Mouse (Mus musculus): ENCODE data around the gene Rps5. TPM values are rescaled to one million over a fixed set of nuclear protein-coding genes. Genes with fewer than 3 reads are reported as not detected.
"Not testable (repeated sequence)": the region's sequence is repeated elsewhere in the genome, so short reads cannot be mapped to it uniquely, and the experiment has no call there.

Rps5 gene
- polyA plus RNA-seq, 1 experiment from 2014 or later = 564 TPM

GRCm38 (mm10) chr7:12891334-12891733 lies 30.8 kb upstream of the Rps5 start:
- no peak for ATAC-seq
- 89% methylated on average over 1 of the region's 1 CpGs for WGBS
- H3K9ac ChIP-seq (ENCODE audit: low read depth, low read length) = no peak overlapping the region

DNA sequence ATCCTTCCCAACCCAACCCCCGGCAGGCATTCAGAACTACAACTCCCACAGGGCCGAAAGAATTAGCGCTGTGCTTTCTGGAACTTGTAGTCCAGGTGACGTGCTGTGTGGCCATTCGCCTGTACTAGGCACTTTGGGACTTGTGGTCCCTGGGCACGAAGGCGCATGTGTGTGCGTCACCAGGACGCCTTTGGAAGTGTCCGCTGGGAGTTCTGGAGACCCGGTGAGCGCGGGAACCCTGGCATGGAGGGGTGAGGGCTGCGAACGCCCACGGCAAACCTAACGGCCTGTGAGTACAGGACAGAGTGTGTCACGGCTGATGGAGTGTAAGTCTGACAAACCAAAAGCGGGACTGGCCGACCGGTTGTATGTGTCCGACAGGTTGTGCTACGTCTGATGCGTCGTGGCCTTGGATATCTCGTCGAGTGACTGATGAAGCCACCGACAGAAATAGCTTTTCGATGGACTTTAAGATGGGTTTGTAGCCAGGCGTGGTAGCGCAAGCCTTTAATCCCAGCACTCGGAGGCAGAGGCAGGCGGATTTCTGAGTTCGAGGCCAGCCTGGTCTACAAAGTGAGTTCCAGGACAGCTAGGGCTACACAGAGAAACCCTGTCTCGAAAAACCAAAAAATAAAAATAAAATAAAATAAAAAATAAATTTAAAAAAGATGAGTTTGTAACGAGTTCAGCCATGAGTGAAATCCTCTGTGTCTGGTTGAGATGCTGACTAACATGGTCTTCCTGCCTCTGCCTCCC lies 24.3 kb upstream of the Rps5 start, which contains the start of gene Zscan22:
Gene Zscan22 (plus strand): TSS at position 161 of the 756 bp plus-strand sequence.
- peak within 1 kb of the TSS; percentile 31 for H3K4me2 ChIP-seq (ENCODE audit: low read length)
- peak within 1 kb of the TSS; percentile 68 for H3K9ac ChIP-seq (ENCODE audit: low read depth, low read length)
- H3K36me3 ChIP-seq (ENCODE audit: control insufficient read depth, insufficient read depth, low read length) = no peaks in the 10 kb centered on the region
- no peak within 1 kb of the TSS for H3K27ac ChIP-seq (ENCODE audit: low read depth, low read length)
- WGBS = 5% methylated on average over 36 of the region's 36 CpGs
- H3K4me3 ChIP-seq (ENCODE audit: low read length) = peak within 1 kb of the TSS; percentile 69
- no peaks in the 10 kb centered on the region for H3K27me3 ChIP-seq (replicated peaks; ENCODE audit: control insufficient read depth, insufficient read depth, low read length)
- H3K4me1 ChIP-seq (ENCODE audit: control insufficient read depth, insufficient read depth, low read depth, low read length) = peaks cover 5% of the 10 kb centered on the region
- ATAC-seq = peak; percentile 99
- H3K9me3 ChIP-seq (ENCODE audit: control insufficient read depth, low read length) = no peaks in the 10 kb centered on the region

More at GRCm38 (mm10) chr7:12891334-12891733, 30.8 kb upstream of the Rps5 start:
- Histone ChIP-seq H3K27ac (ENCODE audit: low read depth, low read length) (no peak overlapping the region), H3K27me3 (replicated peaks; ENCODE audit: control insufficient read depth, insufficient read depth, low read length) (no peaks in the 10 kb centered on the region), H3K4me3 (ENCODE audit: low read length) (no peak overlapping the region), H3K36me3 (ENCODE audit: control insufficient read depth, insufficient read depth, low read length) (peaks cover 49% of the 10 kb centered on the region), H3K4me2 (ENCODE audit: low read length) (no peak overlapping the region), H3K4me1 (ENCODE audit: control insufficient read depth, insufficient read depth, low read depth, low read length) (no peaks in the 10 kb centered on the region), H3K9me3 (ENCODE audit: control insufficient read depth, low read length) (no peaks in the 10 kb centered on the region)

- Histone ChIP-seq H3K4me3 (ENCODE audit: low read length) (no peak overlapping the region), H3K4me2 (ENCODE audit: low read length) (no peak overlapping the region), H3K9ac (ENCODE audit: low read depth, low read length) (no peak overlapping the region), H3K9me3 (ENCODE audit: control insufficient read depth, low read length) (no peaks in the 10 kb centered on the region), H3K27me3 (replicated peaks; ENCODE audit: control insufficient read depth, insufficient read depth, low read length) (no peaks in the 10 kb centered on the region), H3K36me3 (ENCODE audit: control insufficient read depth, insufficient read depth, low read length) (peaks cover 12% of the 10 kb centered on the region), H3K27ac (ENCODE audit: low read depth, low read length) (no peak overlapping the region), H3K4me1 (ENCODE audit: control insufficient read depth, insufficient read depth, low read depth, low read length) (peaks cover 5% of the 10 kb centered on the region)
- 97% methylated on average over 5 of the region's 5 CpGs for WGBS
- no peak for ATAC-seq
Measured at GRCm38 (mm10) chr7:12901517-12901916, 20.6 kb upstream of the Rps5 start.

DNA sequence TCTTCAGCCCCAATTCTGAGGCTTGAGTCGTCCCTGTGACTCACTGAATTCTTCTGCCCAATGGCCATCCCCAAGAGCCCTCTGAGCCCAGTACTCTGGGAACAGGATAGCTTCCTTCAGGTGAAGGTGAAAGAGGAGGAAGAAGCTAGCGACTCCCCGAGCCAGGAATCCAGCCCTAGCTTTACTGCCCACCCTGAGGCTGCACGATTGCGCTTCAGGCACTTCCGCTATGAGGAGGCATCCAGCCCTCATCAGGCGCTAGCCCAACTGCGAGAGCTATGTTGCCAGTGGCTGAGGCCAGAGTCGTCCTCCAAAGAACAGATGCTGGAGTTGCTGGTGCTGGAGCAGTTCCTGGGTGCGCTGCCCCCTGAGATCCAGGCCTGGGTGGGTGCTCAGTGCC lies 18.5 kb upstream of the Rps5 start:
- Histone ChIP-seq H3K9ac (ENCODE audit: low read depth, low read length) (0 out of 2 replicates have a peak overlapping the region, but pooled peaks have one; percentile 9), H3K27me3 (replicated peaks; ENCODE audit: control insufficient read depth, insufficient read depth, low read length) (no peaks in the 10 kb centered on the region), H3K27ac (ENCODE audit: low read depth, low read length) (no peak overlapping the region), H3K4me2 (ENCODE audit: low read length) (no peak overlapping the region), H3K36me3 (ENCODE audit: control insufficient read depth, insufficient read depth, low read length) (peaks cover 25% of the 10 kb centered on the region), H3K4me1 (ENCODE audit: control insufficient read depth, insufficient read depth, low read depth, low read length) (peaks cover 3% of the 10 kb centered on the region; the same call in 1 of the 2 replicates), H3K4me3 (ENCODE audit: low read length) (no peak overlapping the region), H3K9me3 (ENCODE audit: control insufficient read depth, low read length) (no peaks in the 10 kb centered on the region)
- no peak for ATAC-seq
- WGBS = 73% methylated on average over 10 of the region's 10 CpGs

DNA sequence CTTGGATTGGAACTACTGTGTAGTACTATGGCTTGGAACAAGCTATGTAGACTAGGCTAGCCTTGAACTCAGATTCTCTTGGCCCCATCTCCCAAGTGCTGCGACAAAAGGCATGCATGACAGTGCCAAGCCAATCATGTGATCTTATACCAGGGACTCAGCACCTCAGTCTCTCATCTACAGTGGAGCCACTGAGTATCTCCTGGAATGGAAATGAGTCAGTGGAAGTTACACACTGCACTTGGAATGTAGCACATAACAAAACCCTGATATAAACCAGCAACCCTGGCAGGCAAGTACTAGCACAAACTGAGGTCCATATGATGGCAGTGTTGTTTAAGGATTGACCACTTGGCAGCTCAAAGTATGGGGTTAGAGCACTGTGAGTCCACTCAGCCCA lies 16.9 kb upstream of the Rps5 start:
- ATAC-seq = no peak
- H3K36me3 ChIP-seq (ENCODE audit: control insufficient read depth, insufficient read depth, low read length) = peaks cover 25% of the 10 kb centered on the region
- WGBS = 96% methylated on average over 1 of the region's 1 CpGs

DNA sequence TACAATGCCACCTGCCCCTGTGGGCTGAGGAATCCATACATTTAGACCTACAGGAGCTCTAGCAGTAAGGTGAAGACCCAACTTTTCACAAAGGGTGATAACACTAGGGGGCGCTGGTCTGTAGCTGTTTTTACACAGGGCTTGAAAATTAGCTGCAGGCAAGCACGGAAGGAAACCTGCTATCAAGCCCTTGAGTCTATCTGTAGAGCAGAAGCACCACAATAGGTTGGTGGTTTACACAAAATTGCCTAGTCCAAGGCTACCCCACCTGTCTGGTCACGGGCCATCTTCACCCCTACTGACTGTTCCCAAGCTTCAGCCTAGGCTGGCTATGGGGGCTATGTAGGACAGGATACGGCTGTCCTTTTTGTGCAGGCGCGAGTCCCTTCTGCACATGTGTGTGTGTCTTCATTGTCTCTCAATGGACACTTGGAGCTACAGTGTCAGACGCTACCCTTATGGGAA lies 12.6 kb upstream of the Rps5 start:
- WGBS = 39% methylated on average over 7 of the region's 7 CpGs
- H3K27me3 ChIP-seq (replicated peaks; ENCODE audit: control insufficient read depth, insufficient read depth, low read length) = no peaks in the 10 kb centered on the region
- peak overlapping the region; percentile 84 for H3K27ac ChIP-seq (ENCODE audit: low read depth, low read length)
- ATAC-seq = peak; percentile 29; the same call in 1 of the 2 replicates
- H3K9me3 ChIP-seq (ENCODE audit: control insufficient read depth, low read length) = no peaks in the 10 kb centered on the region
- peak overlapping the region; percentile 50 for H3K4me3 ChIP-seq (ENCODE audit: low read length)
- peaks cover 3% of the 10 kb centered on the region; the same call in 1 of the 2 replicates for H3K4me1 ChIP-seq (ENCODE audit: control insufficient read depth, insufficient read depth, low read depth, low read length)
- peak overlapping the region; percentile 57 for H3K4me2 ChIP-seq (ENCODE audit: low read length)
- peaks cover 20% of the 10 kb centered on the region for H3K36me3 ChIP-seq (ENCODE audit: control insufficient read depth, insufficient read depth, low read length)
- H3K9ac ChIP-seq (ENCODE audit: low read depth, low read length) = peak overlapping the region; percentile 73

More for the DNA sequence above, 16.9 kb upstream of the Rps5 start:
- Histone ChIP-seq H3K27ac (ENCODE audit: low read depth, low read length) (no peak overlapping the region), H3K9ac (ENCODE audit: low read depth, low read length) (no peak overlapping the region), H3K9me3 (ENCODE audit: control insufficient read depth, low read length) (no peaks in the 10 kb centered on the region), H3K4me3 (ENCODE audit: low read length) (no peak overlapping the region), H3K27me3 (replicated peaks; ENCODE audit: control insufficient read depth, insufficient read depth, low read length) (no peaks in the 10 kb centered on the region), H3K4me2 (ENCODE audit: low read length) (no peak overlapping the region), H3K4me1 (ENCODE audit: control insufficient read depth, insufficient read depth, low read depth, low read length) (peaks cover 3% of the 10 kb centered on the region; the same call in 1 of the 2 replicates)

DNA sequence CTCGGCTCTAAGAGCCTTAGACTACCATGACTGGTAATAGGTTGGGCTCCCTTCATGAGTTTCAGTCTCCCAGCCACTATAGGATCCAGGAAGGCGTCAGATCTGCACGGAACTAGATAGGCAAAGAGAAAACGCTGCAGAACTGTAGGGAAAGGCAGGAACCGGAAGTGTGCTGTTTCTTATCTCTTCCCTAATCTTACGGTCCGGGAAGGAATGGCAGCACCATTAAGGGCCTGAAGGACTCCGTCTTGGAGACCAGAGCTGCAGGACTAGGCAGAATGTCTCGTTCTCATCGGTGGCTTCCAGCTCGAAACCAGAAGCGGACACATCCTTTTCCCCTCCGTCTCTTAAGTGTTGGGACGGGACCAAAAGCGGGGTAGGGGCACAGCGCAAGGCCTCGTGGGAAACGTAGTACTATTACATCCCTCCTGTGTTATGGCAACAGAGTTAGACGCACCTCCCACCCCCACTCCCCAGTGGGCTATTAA lies 11.9 kb upstream of the Rps5 start:
- 7% methylated on average over 19 of the region's 19 CpGs for WGBS
- peak overlapping the region; percentile 84 for H3K27ac ChIP-seq (ENCODE audit: low read depth, low read length)
- peak overlapping the region; percentile 73 for H3K9ac ChIP-seq (ENCODE audit: low read depth, low read length)
- H3K4me3 ChIP-seq (ENCODE audit: low read length) = peak overlapping the region; percentile 50
- H3K36me3 ChIP-seq (ENCODE audit: control insufficient read depth, insufficient read depth, low read length) = peaks cover 20% of the 10 kb centered on the region
- peak; percentile 88 for ATAC-seq
- H3K4me1 ChIP-seq (ENCODE audit: control insufficient read depth, insufficient read depth, low read depth, low read length) = peaks cover 3% of the 10 kb centered on the region; the same call in 1 of the 2 replicates
- H3K27me3 ChIP-seq (replicated peaks; ENCODE audit: control insufficient read depth, insufficient read depth, low read length) = no peaks in the 10 kb centered on the region
- H3K9me3 ChIP-seq (ENCODE audit: control insufficient read depth, low read length) = no peaks in the 10 kb centered on the region
- H3K4me2 ChIP-seq (ENCODE audit: low read length) = peak overlapping the region; percentile 57

GRCm38 (mm10) chr7:12913556-12913955 lies 8.5 kb upstream of the Rps5 start:
- peaks cover 3% of the 10 kb centered on the region; the same call in 1 of the 2 replicates for H3K4me1 ChIP-seq (ENCODE audit: control insufficient read depth, insufficient read depth, low read depth, low read length)
- H3K4me2 ChIP-seq (ENCODE audit: low read length) = no peak overlapping the region
- H3K9me3 ChIP-seq (ENCODE audit: control insufficient read depth, low read length) = no peaks in the 10 kb centered on the region
- H3K36me3 ChIP-seq (ENCODE audit: control insufficient read depth, insufficient read depth, low read length) = no peaks in the 10 kb centered on the region
- no peaks in the 10 kb centered on the region for H3K27me3 ChIP-seq (replicated peaks; ENCODE audit: control insufficient read depth, insufficient read depth, low read length)
- H3K27ac ChIP-seq (ENCODE audit: low read depth, low read length) = no peak overlapping the region
- no peak overlapping the region for H3K9ac ChIP-seq (ENCODE audit: low read depth, low read length)
- no peak overlapping the region for H3K4me3 ChIP-seq (ENCODE audit: low read length)
- ATAC-seq = no peak

DNA sequence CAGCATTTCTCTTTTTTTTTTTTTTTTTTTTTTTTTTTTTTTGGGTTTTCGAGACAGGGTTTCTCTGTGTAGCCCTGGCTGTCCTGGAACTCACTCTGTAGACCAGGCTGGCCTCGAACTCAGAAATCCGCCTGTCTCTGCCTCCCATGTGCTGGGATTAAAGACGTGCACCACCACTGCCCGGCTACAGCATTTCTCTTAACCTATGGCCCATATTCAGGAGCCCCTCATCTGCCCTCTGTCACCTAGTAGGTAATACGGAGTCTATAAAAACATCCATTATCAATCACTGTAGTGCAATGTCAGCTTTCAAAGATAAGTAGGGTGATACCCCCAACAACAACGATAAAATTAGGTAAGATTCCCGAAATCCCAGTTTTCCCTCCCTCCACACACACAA lies 1.6 kb upstream of the Rps5 start:
- not testable (repeated sequence) for ATAC-seq; H3K9me3 ChIP-seq (ENCODE audit: control insufficient read depth, low read length); H3K4me2 ChIP-seq (ENCODE audit: low read length); H3K27ac ChIP-seq (ENCODE audit: low read depth, low read length); H3K27me3 ChIP-seq (replicated peaks; ENCODE audit: control insufficient read depth, insufficient read depth, low read length); H3K4me3 ChIP-seq (ENCODE audit: low read length); H3K9ac ChIP-seq (ENCODE audit: low read depth, low read length)
- 90% methylated on average over 7 of the region's 8 CpGs for WGBS
- Histone ChIP-seq H3K36me3 (ENCODE audit: control insufficient read depth, insufficient read depth, low read length) (peaks cover 20% of the 10 kb centered on the region), H3K4me1 (ENCODE audit: control insufficient read depth, insufficient read depth, low read depth, low read length) (peaks cover 11% of the 10 kb centered on the region)

Data from hindbrain, embryonic 16.5 days (tissue).